Mouse (Mus musculus): Measurements from ENCODE around the gene Polr2a. TPM values are rescaled to one million over a fixed set of nuclear protein-coding genes. Genes with fewer than 3 reads are reported as not detected.

Polr2a gene
- 26.2 TPM for polyA plus RNA-seq (2015; fragmentation: Illumina TruSeq; extraction: RNeasy Lipid Tissue Mini Kit (QIAGEN cat#74804); ENCODE audit: low read depth, low replicate concordance)

GRCm38 (mm10) chr11:69758478-69758970, at the start of gene Polr2a:
Gene Polr2a, minus strand, starts transcription at chr11:69758637.

DNA sequence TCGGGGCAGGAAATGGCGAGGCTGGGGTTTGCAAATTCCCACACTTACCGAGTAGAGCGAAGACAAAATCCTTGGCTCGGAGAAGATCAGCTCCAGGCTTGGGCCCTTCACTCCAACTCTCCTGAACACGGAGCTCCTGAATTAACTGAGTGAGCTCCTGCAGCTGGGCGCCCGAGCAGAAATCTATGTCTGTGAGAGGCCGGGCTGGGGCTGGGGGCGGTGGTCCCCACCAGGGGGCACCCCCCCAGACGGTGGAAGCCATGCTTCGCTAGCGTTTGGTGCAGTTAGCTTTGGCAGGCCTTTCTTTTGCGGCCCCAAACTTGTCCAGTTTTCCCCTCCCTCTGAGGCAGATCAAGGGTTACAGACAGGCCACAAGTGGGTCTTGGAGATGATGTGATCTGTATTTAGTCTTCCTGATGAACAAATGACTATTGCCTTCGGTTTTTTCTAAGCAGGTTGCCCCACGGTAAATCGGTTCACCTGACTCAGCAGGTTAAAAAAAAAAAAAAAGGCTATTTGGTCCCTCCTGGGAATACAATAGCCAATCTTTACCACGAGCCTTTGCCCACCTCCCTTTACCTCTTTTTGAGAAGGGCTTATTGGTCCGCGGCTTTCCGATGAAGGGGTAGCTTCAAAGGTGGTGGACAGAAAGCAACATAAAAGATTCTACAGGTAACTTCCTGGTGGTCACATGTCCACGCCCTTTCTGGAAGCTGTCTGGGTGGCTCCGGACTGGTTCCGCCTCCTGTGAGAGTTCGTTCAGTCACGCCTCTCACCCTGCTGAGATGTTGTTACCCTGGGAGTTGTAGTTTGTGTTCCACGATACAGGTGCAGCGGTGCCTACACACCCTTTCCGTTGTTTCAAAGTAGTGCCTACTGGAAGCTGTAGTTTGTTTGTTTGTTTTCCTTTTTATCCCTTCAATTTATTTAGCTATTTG, 46.8 kb upstream of the Polr2a start, which contains the start of gene Tmem102:
TSS of gene Tmem102 (minus strand) at position 653 of the 938 bp plus-strand sequence.

DNA sequence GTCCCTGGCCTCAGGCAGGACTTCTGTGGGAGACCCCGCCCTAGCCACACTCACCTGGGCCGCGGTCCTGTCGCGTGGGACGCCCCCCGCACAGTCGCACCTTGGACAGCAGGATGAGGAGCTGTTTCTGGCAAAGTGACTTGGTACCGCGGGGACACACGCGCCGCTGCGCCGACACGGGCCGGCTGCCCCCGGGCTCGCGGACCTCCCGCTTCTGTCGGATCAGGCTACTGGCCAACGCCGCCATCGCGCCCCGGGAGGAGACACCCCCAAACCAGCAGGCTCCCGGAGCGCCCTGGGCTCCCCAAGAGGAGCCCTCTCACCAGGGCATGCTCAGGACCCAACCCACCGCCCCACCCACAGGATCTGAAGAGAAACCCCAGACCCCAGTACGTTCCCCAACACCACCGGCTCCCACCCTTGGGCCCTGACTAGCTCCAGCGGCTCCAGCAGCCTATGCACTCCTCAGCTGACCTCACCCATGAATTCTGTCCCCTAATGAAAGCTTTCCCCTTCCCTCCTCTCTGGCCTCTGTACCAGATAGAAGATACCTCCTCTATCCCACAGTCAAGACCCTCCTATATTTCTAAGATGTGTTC, 43.0 kb upstream of the Polr2a start, which contains the start of gene Fgf11:
TSS of gene Fgf11 (minus strand) at position 479 of the 599 bp plus-strand sequence.

DNA sequence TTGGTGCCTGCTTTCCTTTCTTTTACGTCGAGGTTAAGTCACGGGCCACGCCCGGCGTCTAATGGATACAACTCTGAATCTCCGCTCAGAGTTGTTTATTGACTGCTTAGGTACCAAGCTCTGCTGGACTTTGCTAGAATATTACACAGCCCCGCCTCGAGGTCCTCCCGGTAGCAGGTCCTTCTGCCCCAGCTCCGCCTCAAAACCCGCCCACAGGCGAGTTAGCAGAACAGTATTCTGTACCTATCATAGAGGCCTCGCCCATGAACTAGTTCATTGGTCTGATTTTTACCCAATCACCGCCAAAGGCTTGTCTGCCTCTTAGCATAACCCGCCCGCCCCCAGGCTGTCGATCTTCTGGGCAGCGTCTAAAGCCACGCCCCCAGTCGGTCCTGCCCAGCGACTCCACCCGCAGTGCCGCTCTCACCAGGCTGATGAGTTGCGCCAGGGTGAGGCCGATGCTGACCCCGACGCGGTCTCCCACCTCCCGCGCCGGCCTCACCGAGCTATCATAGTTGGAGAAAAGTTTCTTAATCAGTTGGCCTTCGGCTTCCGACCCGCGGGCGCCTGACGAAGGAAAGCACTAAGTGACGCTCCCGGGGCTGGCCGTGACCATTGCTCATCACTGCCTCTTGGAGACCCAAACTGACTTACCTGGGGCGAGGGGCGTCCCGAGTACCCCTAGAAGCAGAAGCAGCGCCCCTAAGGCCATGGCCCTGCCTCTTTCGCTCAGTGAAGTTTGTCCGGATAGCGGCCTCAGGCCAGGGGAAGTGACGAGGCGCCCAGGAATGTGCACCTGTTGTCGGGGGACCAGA, 36.9 kb upstream of the Polr2a start, which contains the start of gene Chrnb1:
TSS of gene Chrnb1 (minus strand) at position 776 of the 815 bp plus-strand sequence.

DNA sequence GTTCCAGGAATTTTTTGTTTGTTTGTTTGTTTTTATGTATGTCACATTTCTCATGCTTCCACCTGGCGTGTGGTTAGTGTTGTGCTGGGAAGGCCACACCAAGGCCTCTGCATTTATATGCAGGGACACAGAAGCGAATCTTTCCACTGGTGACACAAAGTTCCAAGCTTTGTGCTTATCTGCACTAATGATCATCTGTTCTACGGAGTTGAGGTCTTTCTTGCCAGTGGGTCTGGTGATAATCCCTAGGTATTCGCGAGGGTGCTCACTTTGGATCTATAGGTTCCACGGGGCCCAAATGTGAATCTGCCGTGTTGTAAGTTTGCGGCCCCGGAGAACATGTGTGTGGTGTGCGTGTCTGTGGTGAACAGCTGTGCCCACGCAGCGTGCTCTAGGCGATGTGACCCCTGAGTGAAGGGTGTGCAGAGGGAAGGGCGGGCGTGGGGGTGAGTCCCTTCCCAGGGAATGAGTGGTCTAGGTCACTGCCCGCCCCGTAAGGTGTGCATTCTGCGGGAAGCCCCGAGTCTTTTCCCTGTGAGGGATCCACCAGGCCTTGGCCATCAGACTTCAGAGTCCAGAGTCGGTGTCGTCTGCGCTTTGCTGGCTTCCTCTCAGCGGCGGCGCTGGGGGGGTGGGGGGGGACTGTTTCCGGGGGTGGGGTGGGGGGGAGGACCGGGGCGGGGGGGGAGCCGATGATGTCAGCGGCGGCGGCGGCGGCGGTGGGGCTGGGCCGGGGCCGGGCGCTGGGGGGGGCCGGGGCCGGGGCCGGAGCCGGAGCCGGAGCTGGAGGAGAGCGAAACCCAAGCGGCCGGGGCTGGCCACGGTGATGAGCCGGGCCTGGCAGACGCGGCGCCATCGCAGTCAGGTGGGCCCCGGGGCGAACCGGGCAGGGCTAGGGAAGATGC, 7.0 kb upstream of the Polr2a start, which contains the start of gene Zbtb4:
TSS of gene Zbtb4 (plus strand) at position 692 of the 905 bp plus-strand sequence.

DNA sequence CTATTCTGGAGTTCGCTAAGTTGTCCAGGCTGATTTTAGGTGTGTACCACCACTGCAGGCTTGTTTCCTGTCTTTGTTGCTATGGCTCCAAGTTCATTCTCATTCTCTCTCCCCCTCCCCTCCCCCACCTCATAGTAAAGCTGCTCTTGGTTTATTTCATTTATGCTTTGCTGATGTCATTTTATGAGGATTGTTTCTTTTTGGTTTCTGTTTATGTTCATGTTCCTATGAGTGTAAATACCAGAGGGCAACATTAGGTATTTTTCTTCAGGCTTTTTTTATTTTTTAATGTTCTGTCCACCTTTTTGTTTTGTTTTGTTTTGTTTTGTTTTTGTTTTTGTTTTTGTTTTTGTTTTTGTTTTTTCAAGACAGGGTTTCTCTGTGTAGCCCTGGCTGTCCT, 3.4 kb upstream of the Polr2a start, which contains the start of gene Slc35g3:
TSS of gene Slc35g3 (minus strand) at position 101 of the 400 bp plus-strand sequence.

DNA sequence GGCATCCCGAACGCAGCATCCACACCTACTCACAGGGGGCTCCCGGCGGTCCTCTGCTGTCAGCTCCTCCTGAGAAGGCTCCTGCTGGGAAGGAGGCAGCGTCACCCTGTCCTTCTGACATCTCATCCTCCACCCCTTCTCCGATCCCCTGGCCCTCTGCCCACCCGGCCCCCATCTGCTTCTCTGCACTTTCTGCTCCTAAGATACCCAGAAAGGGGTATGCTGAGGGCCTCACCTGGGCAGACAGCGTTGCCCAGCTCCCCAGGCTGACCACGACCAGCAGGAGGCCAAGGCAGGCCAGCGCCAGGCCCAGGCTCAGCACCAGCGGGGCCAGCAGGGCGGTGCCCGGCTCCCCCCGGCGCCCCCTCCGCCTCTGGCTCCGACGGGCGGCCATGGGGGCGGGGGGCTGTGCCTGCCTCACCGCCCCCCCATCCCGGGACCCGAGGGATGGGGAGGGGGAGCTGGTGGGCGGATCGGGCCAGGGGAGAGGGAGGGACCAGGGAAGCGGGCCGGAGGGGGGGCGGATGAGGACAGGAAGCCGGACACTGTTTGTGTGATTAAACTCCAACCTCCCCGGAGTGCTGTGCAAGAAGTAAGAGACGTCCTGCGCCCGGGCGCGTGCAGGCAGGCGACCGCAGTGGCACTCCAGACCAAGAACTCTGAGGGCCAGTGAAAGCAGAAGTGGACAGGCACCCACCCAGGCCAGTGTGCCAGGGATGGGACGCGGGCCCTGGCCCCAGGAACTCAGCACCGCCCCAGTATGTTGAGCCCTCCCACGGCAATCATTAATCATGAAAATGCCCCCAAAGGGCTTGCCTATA, 62.9 kb downstream of the Polr2a start, which contains the start of the genes Tnfsf12 and Tnfsfm13:
TSS of gene Tnfsf12 (minus strand) at position 489 of the 821 bp plus-strand sequence.
TSS of gene Tnfsfm13 (minus strand) at position 738 of the 821 bp plus-strand sequence.

GRCm38 (mm10) chr11:69685526-69686148, 72.8 kb downstream of the Polr2a start, which contains the start of gene Tnfsf13:
Gene Tnfsf13, minus strand, starts transcription at chr11:69685784.

Other genes starting within 250 kb of the Polr2a start
- gene Dnah2, start 209.5 kb downstream of the Polr2a start, polyA plus RNA-seq (2015; fragmentation: Illumina TruSeq; extraction: RNeasy Lipid Tissue Mini Kit (QIAGEN cat#74804); ENCODE audit: low read depth, low replicate concordance): 1.4 TPM
- gene Efnb3, start 198.4 kb downstream of the Polr2a start, polyA plus RNA-seq (2015; fragmentation: Illumina TruSeq; extraction: RNeasy Lipid Tissue Mini Kit (QIAGEN cat#74804); ENCODE audit: low read depth, low replicate concordance): 78.5 TPM
- gene Wrap53, start 178.4 kb downstream of the Polr2a start, polyA plus RNA-seq (2015; fragmentation: Illumina TruSeq; extraction: RNeasy Lipid Tissue Mini Kit (QIAGEN cat#74804); ENCODE audit: low read depth, low replicate concordance): 12.1 TPM
- 21.0 TPM for gene Trp53, start 178.3 kb downstream of the Polr2a start, polyA plus RNA-seq (2015; fragmentation: Illumina TruSeq; extraction: RNeasy Lipid Tissue Mini Kit (QIAGEN cat#74804); ENCODE audit: low read depth, low replicate concordance)
- gene Atp1b2, start 152.7 kb downstream of the Polr2a start, polyA plus RNA-seq (2015; fragmentation: Illumina TruSeq; extraction: RNeasy Lipid Tissue Mini Kit (QIAGEN cat#74804); ENCODE audit: low read depth, low replicate concordance): 372 TPM
- gene Shbg, start 140.7 kb downstream of the Polr2a start, polyA plus RNA-seq (2015; fragmentation: Illumina TruSeq; extraction: RNeasy Lipid Tissue Mini Kit (QIAGEN cat#74804); ENCODE audit: low read depth, low replicate concordance): not detected
- 20.6 TPM for gene Sat2, start 136.6 kb downstream of the Polr2a start, polyA plus RNA-seq (2015; fragmentation: Illumina TruSeq; extraction: RNeasy Lipid Tissue Mini Kit (QIAGEN cat#74804); ENCODE audit: low read depth, low replicate concordance)
- 92.2 TPM for gene Fxr2, start 125.6 kb downstream of the Polr2a start, polyA plus RNA-seq (2015; fragmentation: Illumina TruSeq; extraction: RNeasy Lipid Tissue Mini Kit (QIAGEN cat#74804); ENCODE audit: low read depth, low replicate concordance)
- not detected for gene Sox15, start 103.3 kb downstream of the Polr2a start, polyA plus RNA-seq (2015; fragmentation: Illumina TruSeq; extraction: RNeasy Lipid Tissue Mini Kit (QIAGEN cat#74804); ENCODE audit: low read depth, low replicate concordance)
- 97.8 TPM for gene Mpdu1, start 96.0 kb downstream of the Polr2a start, polyA plus RNA-seq (2015; fragmentation: Illumina TruSeq; extraction: RNeasy Lipid Tissue Mini Kit (QIAGEN cat#74804); ENCODE audit: low read depth, low replicate concordance)
- 18.2 TPM for gene Cd68, start 92.5 kb downstream of the Polr2a start, polyA plus RNA-seq (2015; fragmentation: Illumina TruSeq; extraction: RNeasy Lipid Tissue Mini Kit (QIAGEN cat#74804); ENCODE audit: low read depth, low replicate concordance)
- 435 TPM for gene Eif4a1, start 86.2 kb downstream of the Polr2a start, polyA plus RNA-seq (2015; fragmentation: Illumina TruSeq; extraction: RNeasy Lipid Tissue Mini Kit (QIAGEN cat#74804); ENCODE audit: low read depth, low replicate concordance)
- gene Senp3, start 76.6 kb downstream of the Polr2a start, polyA plus RNA-seq (2015; fragmentation: Illumina TruSeq; extraction: RNeasy Lipid Tissue Mini Kit (QIAGEN cat#74804); ENCODE audit: low read depth, low replicate concordance): 110 TPM
- gene Tnfsf13, start 72.9 kb downstream of the Polr2a start, polyA plus RNA-seq (2015; fragmentation: Illumina TruSeq; extraction: RNeasy Lipid Tissue Mini Kit (QIAGEN cat#74804); ENCODE audit: low read depth, low replicate concordance): 4.0 TPM
- 14.5 TPM for gene Tnfsf12, start 62.8 kb downstream of the Polr2a start, polyA plus RNA-seq (2015; fragmentation: Illumina TruSeq; extraction: RNeasy Lipid Tissue Mini Kit (QIAGEN cat#74804); ENCODE audit: low read depth, low replicate concordance)
- gene Tnfsfm13, start 62.5 kb downstream of the Polr2a start, polyA plus RNA-seq (2015; fragmentation: Illumina TruSeq; extraction: RNeasy Lipid Tissue Mini Kit (QIAGEN cat#74804); ENCODE audit: low read depth, low replicate concordance): 2.1 TPM
- not detected for gene Slc35g3, start 3.3 kb upstream of the Polr2a start, polyA plus RNA-seq (2015; fragmentation: Illumina TruSeq; extraction: RNeasy Lipid Tissue Mini Kit (QIAGEN cat#74804); ENCODE audit: low read depth, low replicate concordance)
- 61.8 TPM for gene Zbtb4, start 7.3 kb upstream of the Polr2a start, polyA plus RNA-seq (2015; fragmentation: Illumina TruSeq; extraction: RNeasy Lipid Tissue Mini Kit (QIAGEN cat#74804); ENCODE audit: low read depth, low replicate concordance)
- gene Chrnb1, start 37.3 kb upstream of the Polr2a start, polyA plus RNA-seq (2015; fragmentation: Illumina TruSeq; extraction: RNeasy Lipid Tissue Mini Kit (QIAGEN cat#74804); ENCODE audit: low read depth, low replicate concordance): 0.61 TPM
- gene Fgf11, start 43.2 kb upstream of the Polr2a start, polyA plus RNA-seq (2015; fragmentation: Illumina TruSeq; extraction: RNeasy Lipid Tissue Mini Kit (QIAGEN cat#74804); ENCODE audit: low read depth, low replicate concordance): 16.9 TPM
- gene Tmem102, start 47.0 kb upstream of the Polr2a start, polyA plus RNA-seq (2015; fragmentation: Illumina TruSeq; extraction: RNeasy Lipid Tissue Mini Kit (QIAGEN cat#74804); ENCODE audit: low read depth, low replicate concordance): not detected
- gene Gm39566, start 56.7 kb upstream of the Polr2a start, polyA plus RNA-seq (2015; fragmentation: Illumina TruSeq; extraction: RNeasy Lipid Tissue Mini Kit (QIAGEN cat#74804); ENCODE audit: low read depth, low replicate concordance): not detected
- not detected for gene Spem2, start 59.8 kb upstream of the Polr2a start, polyA plus RNA-seq (2015; fragmentation: Illumina TruSeq; extraction: RNeasy Lipid Tissue Mini Kit (QIAGEN cat#74804); ENCODE audit: low read depth, low replicate concordance)
- not detected for gene Spem1, start 63.5 kb upstream of the Polr2a start, polyA plus RNA-seq (2015; fragmentation: Illumina TruSeq; extraction: RNeasy Lipid Tissue Mini Kit (QIAGEN cat#74804); ENCODE audit: low read depth, low replicate concordance)
- gene Nlgn2, start 79.1 kb upstream of the Polr2a start, polyA plus RNA-seq (2015; fragmentation: Illumina TruSeq; extraction: RNeasy Lipid Tissue Mini Kit (QIAGEN cat#74804); ENCODE audit: low read depth, low replicate concordance): 101 TPM
- gene Tmem256, start 79.9 kb upstream of the Polr2a start, polyA plus RNA-seq (2015; fragmentation: Illumina TruSeq; extraction: RNeasy Lipid Tissue Mini Kit (QIAGEN cat#74804); ENCODE audit: low read depth, low replicate concordance): 280 TPM
- gene Plscr3, start 87.7 kb upstream of the Polr2a start, polyA plus RNA-seq (2015; fragmentation: Illumina TruSeq; extraction: RNeasy Lipid Tissue Mini Kit (QIAGEN cat#74804); ENCODE audit: low read depth, low replicate concordance): 18.8 TPM
- not detected for gene Tnk1, start 100.1 kb upstream of the Polr2a start, polyA plus RNA-seq (2015; fragmentation: Illumina TruSeq; extraction: RNeasy Lipid Tissue Mini Kit (QIAGEN cat#74804); ENCODE audit: low read depth, low replicate concordance)
- not detected for gene Tmem95, start 119.4 kb upstream of the Polr2a start, polyA plus RNA-seq (2015; fragmentation: Illumina TruSeq; extraction: RNeasy Lipid Tissue Mini Kit (QIAGEN cat#74804); ENCODE audit: low read depth, low replicate concordance)
- 1.7 TPM for gene Kctd11, start 122.8 kb upstream of the Polr2a start, polyA plus RNA-seq (2015; fragmentation: Illumina TruSeq; extraction: RNeasy Lipid Tissue Mini Kit (QIAGEN cat#74804); ENCODE audit: low read depth, low replicate concordance)
- gene Acap1, start 136.9 kb upstream of the Polr2a start, polyA plus RNA-seq (2015; fragmentation: Illumina TruSeq; extraction: RNeasy Lipid Tissue Mini Kit (QIAGEN cat#74804); ENCODE audit: low read depth, low replicate concordance): not detected
- gene 2810408A11Rik, start 142.3 kb upstream of the Polr2a start, polyA plus RNA-seq (2015; fragmentation: Illumina TruSeq; extraction: RNeasy Lipid Tissue Mini Kit (QIAGEN cat#74804); ENCODE audit: low read depth, low replicate concordance): 0.33 TPM
- 63.2 TPM for gene Neurl4, start 142.4 kb upstream of the Polr2a start, polyA plus RNA-seq (2015; fragmentation: Illumina TruSeq; extraction: RNeasy Lipid Tissue Mini Kit (QIAGEN cat#74804); ENCODE audit: low read depth, low replicate concordance)
- gene Gps2, start 155.3 kb upstream of the Polr2a start, polyA plus RNA-seq (2015; fragmentation: Illumina TruSeq; extraction: RNeasy Lipid Tissue Mini Kit (QIAGEN cat#74804); ENCODE audit: low read depth, low replicate concordance): 35.4 TPM
- gene Eif5a, start 163.3 kb upstream of the Polr2a start, polyA plus RNA-seq (2015; fragmentation: Illumina TruSeq; extraction: RNeasy Lipid Tissue Mini Kit (QIAGEN cat#74804); ENCODE audit: low read depth, low replicate concordance): 640 TPM
- gene Ybx2, start 177.2 kb upstream of the Polr2a start, polyA plus RNA-seq (2015; fragmentation: Illumina TruSeq; extraction: RNeasy Lipid Tissue Mini Kit (QIAGEN cat#74804); ENCODE audit: low read depth, low replicate concordance): 4.8 TPM
- 1.4 TPM for gene Slc2a4, start 189.6 kb upstream of the Polr2a start, polyA plus RNA-seq (2015; fragmentation: Illumina TruSeq; extraction: RNeasy Lipid Tissue Mini Kit (QIAGEN cat#74804); ENCODE audit: low read depth, low replicate concordance)
- gene Cldn7, start 206.1 kb upstream of the Polr2a start, polyA plus RNA-seq (2015; fragmentation: Illumina TruSeq; extraction: RNeasy Lipid Tissue Mini Kit (QIAGEN cat#74804); ENCODE audit: low read depth, low replicate concordance): not detected
- gene Ctdnep1, start 222.5 kb upstream of the Polr2a start, polyA plus RNA-seq (2015; fragmentation: Illumina TruSeq; extraction: RNeasy Lipid Tissue Mini Kit (QIAGEN cat#74804); ENCODE audit: low read depth, low replicate concordance): 108 TPM
- gene Elp5, start 223.9 kb upstream of the Polr2a start, polyA plus RNA-seq (2015; fragmentation: Illumina TruSeq; extraction: RNeasy Lipid Tissue Mini Kit (QIAGEN cat#74804); ENCODE audit: low read depth, low replicate concordance): 115 TPM
- gene Gabarap, start 232.5 kb upstream of the Polr2a start, polyA plus RNA-seq (2015; fragmentation: Illumina TruSeq; extraction: RNeasy Lipid Tissue Mini Kit (QIAGEN cat#74804); ENCODE audit: low read depth, low replicate concordance): 346 TPM
- gene Phf23, start 237.1 kb upstream of the Polr2a start, polyA plus RNA-seq (2015; fragmentation: Illumina TruSeq; extraction: RNeasy Lipid Tissue Mini Kit (QIAGEN cat#74804); ENCODE audit: low read depth, low replicate concordance): 56.1 TPM
- gene Dvl2, start 242.0 kb upstream of the Polr2a start, polyA plus RNA-seq (2015; fragmentation: Illumina TruSeq; extraction: RNeasy Lipid Tissue Mini Kit (QIAGEN cat#74804); ENCODE audit: low read depth, low replicate concordance): 17.5 TPM